In the genomic region with DNA sequence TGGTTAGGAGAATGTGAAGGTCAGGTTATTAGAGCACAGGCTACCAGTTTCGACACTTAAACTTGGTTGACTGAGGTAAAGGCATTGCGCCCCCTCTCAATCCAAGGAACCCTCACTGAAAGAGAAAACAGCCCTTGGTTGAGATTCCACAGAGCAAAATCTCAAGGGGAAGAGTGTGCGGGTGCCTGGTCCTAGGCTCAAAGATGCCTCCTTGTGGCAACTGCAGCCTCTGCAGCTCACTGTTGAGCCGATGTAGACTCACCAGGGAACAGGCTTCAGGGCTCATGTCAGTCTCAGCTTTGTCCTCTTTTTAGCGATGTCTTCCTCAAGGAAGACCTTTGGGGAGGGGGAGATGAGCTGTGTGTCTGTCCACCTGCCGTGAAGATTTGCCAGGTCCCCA, we compare ENCODE assay signal across 9 mouse cellular contexts.
DNase-seq lines count a peak whose midpoint lies in the region; TF ChIP-seq lines count a peak whose summit lies in the region.
"Had no signal": no experiment of that assay in that cellular context is flagged by ENCODE, and none has a peak within 500 bp of the region (broad histone marks: within the 10 kb centered on the region; RNA-seq: fewer than 3 reads in every experiment).

No protein-coding gene starts in this region.

- H3K27me3 ChIP-seq in C2C12 (ENCODE audit: control insufficient read depth, insufficient read depth, insufficient read length) = no peaks in the 10 kb centered on the region
- H3K27me3 ChIP-seq in MEL (ENCODE audit: control insufficient read depth in 1 of 2, insufficient read depth in 2 of 2, low read length in 2 of 2) = peaks cover 0 to 8% of the 10 kb centered on the region in 2 experiments; a peak in 3 of 4 replicates
- no peaks in the 10 kb centered on the region for H3K27me3 ChIP-seq in limb, embryonic 10.5 days (ENCODE audit: low read depth, poor library complexity, severe bottlenecking)
- H3K27me3 ChIP-seq: heart, embryonic 15.5 days had no signal

- H3ac ChIP-seq in C2C12 (ENCODE audit: control insufficient read depth, insufficient read length, low read depth) = no peak overlapping the region

- TF ChIP-seq EP300 in MEL (IDR thresholded peaks at IDR 0.05; ENCODE audit: low read depth in 1 of 2, low read length in 2 of 2) = no peak

- peak; percentile 55 for DNase-seq in MEL (ENCODE audit: low read depth, low spot score)
- DNase-seq in cerebellum, postnatal 14 days = peak; percentile 74 to 79
- DNase-seq in gastrocnemius, adult 8-10 months (ENCODE audit: low spot score in 2 of 2) = peak; percentile 37 to 43
- peak; percentile 33 to 74 for DNase-seq in kidney, adult 8-10 months
- DNase-seq in limb, embryonic 10.5 days (ENCODE audit: low spot score) = peak; percentile 50
- peak; percentile 27 for DNase-seq in retina, postnatal 7 days (ENCODE audit: low read depth, low spot score)
- peak; percentile 37 to 70 for DNase-seq in urinary bladder, postnatal 4 days (ENCODE audit: low spot score in 2 of 2)

- TF ChIP-seq CTCF in C2C12 (IDR thresholded peaks at IDR 0.05; ENCODE audit: control insufficient read depth, insufficient read depth, insufficient read length) (peak; percentile 90), MEL (IDR thresholded peaks at IDR 0.05 in 2 of 3, conservative IDR thresholded peaks at IDR 0.05 in 1 of 3; ENCODE audit: control insufficient read depth in 1 of 3, insufficient read depth in 1 of 3, low read depth in 2 of 3, low read length in 3 of 3, poor library complexity in 1 of 3, severe bottlenecking in 1 of 3) (peak; percentile 71 to 83 (median 81))

- H3K79me3 ChIP-seq in C2C12 (ENCODE audit: low read depth) = no peaks in the 10 kb centered on the region

- no peak for TF ChIP-seq POLR2A in MEL (IDR thresholded peaks at IDR 0.05; ENCODE audit: control insufficient read depth in 1 of 2, insufficient read depth in 1 of 2, low read depth in 1 of 2, low read length in 2 of 2, poor library complexity in 1 of 2)

- no peaks in the 10 kb centered on the region for H3K9me3 ChIP-seq in MEL (replicated peaks; ENCODE audit: insufficient read depth, low read length)
- H3K9me3 ChIP-seq in limb, embryonic 10.5 days (replicated peaks) = no peaks in the 10 kb centered on the region
- H3K9me3 ChIP-seq: heart, embryonic 15.5 days had no signal

- no peak overlapping the region for H3K9ac ChIP-seq in MEL (ENCODE audit: control insufficient read depth, low read depth, low read length, poor library complexity, severe bottlenecking)
- H3K9ac ChIP-seq: heart, embryonic 15.5 days had no signal

- peak; percentile 81 for TF ChIP-seq RAD21 in MEL (IDR thresholded peaks at IDR 0.05; ENCODE audit: low read depth, low read length)

- no peaks in the 10 kb centered on the region for H3K36me3 ChIP-seq in C2C12 (ENCODE audit: control insufficient read depth, insufficient read depth)
- H3K36me3 ChIP-seq in MEL (ENCODE audit: control insufficient read depth in 1 of 2, insufficient read depth in 2 of 2, low read length in 2 of 2) = no peaks in the 10 kb centered on the region; a peak in 1 of 4 replicates
- no peaks in the 10 kb centered on the region for H3K36me3 ChIP-seq in limb, embryonic 10.5 days
- H3K36me3 ChIP-seq: heart, embryonic 15.5 days had no signal

- no peak overlapping the region for H3K27ac ChIP-seq in MEL (ENCODE audit: control insufficient read depth, low read depth, low read length)
- no peak overlapping the region for H3K27ac ChIP-seq in limb, embryonic 10.5 days
- H3K27ac ChIP-seq: heart, embryonic 15.5 days had no signal

- peaks cover 4% of the 10 kb centered on the region in 2 experiments; a peak in 2 of 4 replicates for H3K4me1 ChIP-seq in MEL (ENCODE audit: control insufficient read depth in 1 of 2, insufficient read depth in 2 of 2, low read length in 2 of 2)
- H3K4me1 ChIP-seq in limb, embryonic 10.5 days = no peaks in the 10 kb centered on the region
- H3K4me1 ChIP-seq: heart, embryonic 15.5 days had no signal

- H3K4me3 ChIP-seq in C2C12 (ENCODE audit: insufficient read depth, poor library complexity, severe bottlenecking) = no peak overlapping the region
- no peak overlapping the region for H3K4me3 ChIP-seq in MEL (ENCODE audit: control insufficient read depth in 1 of 2, insufficient read depth in 1 of 2, low read depth in 2 of 2, low read length in 2 of 2)
- H3K4me3 ChIP-seq in limb, embryonic 10.5 days = no peak overlapping the region
- H3K4me3 ChIP-seq: heart, embryonic 15.5 days had no signal

- 48% methylated on average over 6 of the region's 6 CpGs for WGBS in limb, embryonic 10.5 days

- H3K79me2 ChIP-seq in C2C12 (ENCODE audit: control insufficient read depth, insufficient read depth) (no peaks in the 10 kb centered on the region), MEL (ENCODE audit: control insufficient read depth, insufficient read depth, low read length, poor library complexity) (no peaks in the 10 kb centered on the region)

TF ChIP-seq in C2C12, 6 proteins besides CTCF, POLR2A, EP300 and RAD21:
- TF ChIP-seq FOSL1 (IDR thresholded peaks at IDR 0.05; ENCODE audit: insufficient read depth, low read length, poor library complexity, severe bottlenecking) (no peak), CEBPB (IDR thresholded peaks at IDR 0.05; ENCODE audit: low read depth) (no peak), USF1 (IDR thresholded peaks at IDR 0.05; ENCODE audit: low read depth) (no peak), MYOG (IDR thresholded peaks at IDR 0.05; ENCODE audit: control insufficient read depth, extremely low read depth, insufficient read length) (no peak), MAX (IDR thresholded peaks at IDR 0.05) (no peak), MYOD1 (IDR thresholded peaks at IDR 0.05; ENCODE audit: control insufficient read depth, insufficient read length, low read depth) (no peak)

TF ChIP-seq in MEL, 35 proteins besides CTCF, POLR2A, EP300 and RAD21:
- TF ChIP-seq POLR2AphosphoS5 (IDR thresholded peaks at IDR 0.05; ENCODE audit: borderline replicate concordance, low read depth, low read length) (no peak), GABPA (IDR thresholded peaks at IDR 0.05; ENCODE audit: low read depth, low read length) (no peak), MEF2A (IDR thresholded peaks at IDR 0.05; ENCODE audit: extremely low read depth, insufficient replicate concordance, low read depth, low read length, poor library complexity, severe bottlenecking) (no peak), SMC3 (IDR thresholded peaks at IDR 0.05; ENCODE audit: low read depth, low read length) (peak; percentile 96), RCOR1 (IDR thresholded peaks at IDR 0.05; ENCODE audit: low read depth, low read length) (no peak), ZC3H11A (IDR thresholded peaks at IDR 0.05; ENCODE audit: low read depth, low read length) (peak; percentile 91)
